Mouse (Mus musculus) embryonic facial prominence, embryonic 10.5 days (tissue): ENCODE data around the gene Coq10a. TPM values are rescaled to one million over a fixed set of nuclear protein-coding genes. Genes with fewer than 3 reads are reported as not detected.

ENCODE experiments used
- DNase-seq: peaks from one replicate; pipeline ENCODE4 v3.0.0-alpha.2; 2017; ENCODE audit warnings: low spot score
- H3K27ac ChIP-seq: fragments of 300-500 bp; sonication (generic); replicated peaks from 2 replicates; pipeline ENCODE4 v1.5.1; 2016; ENCODE audit warnings: mild to moderate bottlenecking
- H3K27me3 ChIP-seq: fragments of 300-500 bp; sonication (generic); replicated peaks from 2 replicates; pipeline ENCODE4 v1.6.1; 2016; ENCODE audit warnings: low read depth, mild to moderate bottlenecking; ENCODE audit not compliant: poor library complexity, severe bottlenecking
- H3K36me3 ChIP-seq: fragments of 300-500 bp; sonication (generic); replicated peaks from 2 replicates; pipeline ENCODE4 v1.6.1; 2016; ENCODE audit warnings: mild to moderate bottlenecking, moderate library complexity
- H3K4me1 ChIP-seq: fragments of 300-500 bp; sonication (generic); 2 replicates; pipeline ENCODE4 v1.6.1; 2016
- H3K4me3 ChIP-seq: fragments of 300-500 bp; sonication (generic); 2 replicates; pipeline ENCODE4 v1.5.1; 2016; ENCODE audit warnings: mild to moderate bottlenecking, moderate library complexity
- H3K9me3 ChIP-seq: fragments of 300-500 bp; sonication (generic); 2 replicates; pipeline ENCODE4 v1.6.1; 2016; ENCODE audit warnings: mild to moderate bottlenecking
- WGBS: fragments of 180-500 bp; shearing (Covaris S2); methylation state at CpG from one replicate; pipeline ENCODE4 v1.1.7; 2016; 5-methylcytosine and 5-hydroxymethylcytosine counted together
- polyA plus RNA-seq: library from polyadenylated mRNA; unstranded; fragments of >200 nt; fragmentation: Nextera tagmentation; extraction: Ambion mirVana; gene quantifications from 2 replicates; pipeline ENCODE4 v1.2.1, GENCODE M21; 2016

Gene Coq10a
- polyA plus RNA-seq, 1 experiment from 2014 or later = 9.5 TPM

- Histone ChIP-seq H3K4me3 (peak within 1 kb of the TSS; percentile 18; the same call in 1 of the 2 replicates), H3K4me1 (peaks cover 30% of the 10 kb centered on the region), H3K36me3 (peaks cover 54% of the 10 kb centered on the region), H3K27ac (no peak within 1 kb of the TSS), H3K9me3 (no peaks in the 10 kb centered on the region), H3K27me3 (no peaks in the 10 kb centered on the region)
- WGBS = 7% methylated on average over 2 of the region's 2 CpGs
- DNase-seq = no peak
Measured at GRCm38 (mm10) chr10:128401056-128401455, 32.3 kb upstream of the Coq10a start, which contains the start of gene Slc39a5. Gene Slc39a5, minus strand, starts transcription at chr10:128401229.

DNA sequence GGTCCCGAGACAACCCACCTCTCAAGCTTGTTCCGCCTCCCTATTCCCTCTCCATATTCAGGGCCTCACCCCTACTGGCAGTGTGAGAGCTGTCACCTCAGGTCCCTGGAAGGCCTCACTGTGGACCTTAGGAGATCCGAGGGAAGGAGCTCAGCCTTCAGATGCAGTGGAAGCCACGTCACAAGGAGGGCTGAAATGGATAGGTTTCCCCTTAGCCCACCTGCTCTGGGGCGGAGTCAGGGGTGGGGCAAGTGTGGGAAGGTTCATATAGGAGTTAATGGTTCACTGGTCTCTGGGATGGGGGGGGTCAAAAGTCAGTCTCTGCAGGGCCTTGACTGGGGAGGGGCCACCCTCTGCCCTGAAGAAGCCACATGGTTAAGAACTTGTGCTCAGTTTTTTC is 31.5 kb upstream of the Coq10a start:
- Histone ChIP-seq H3K27me3 (no peaks in the 10 kb centered on the region), H3K4me3 (peak overlapping the region; percentile 18; the same call in 1 of the 2 replicates), H3K27ac (no peak overlapping the region), H3K9me3 (no peaks in the 10 kb centered on the region), H3K36me3 (peaks cover 54% of the 10 kb centered on the region), H3K4me1 (peaks cover 33% of the 10 kb centered on the region)
- DNase-seq = no peak
- WGBS = 26% methylated on average over 5 of the region's 5 CpGs

GRCm38 (mm10) chr10:128397466-128397865 is 28.7 kb upstream of the Coq10a start:
- peaks cover 73% of the 10 kb centered on the region for H3K36me3 ChIP-seq
- DNase-seq = no peak
- no peak overlapping the region for H3K27ac ChIP-seq
- 68% methylated on average over 7 of the region's 7 CpGs for WGBS
- H3K4me1 ChIP-seq = peaks cover 42% of the 10 kb centered on the region
- H3K9me3 ChIP-seq = no peaks in the 10 kb centered on the region
- peak overlapping the region; percentile 21; the same call in 1 of the 2 replicates for H3K4me3 ChIP-seq
- H3K27me3 ChIP-seq = no peaks in the 10 kb centered on the region

DNA sequence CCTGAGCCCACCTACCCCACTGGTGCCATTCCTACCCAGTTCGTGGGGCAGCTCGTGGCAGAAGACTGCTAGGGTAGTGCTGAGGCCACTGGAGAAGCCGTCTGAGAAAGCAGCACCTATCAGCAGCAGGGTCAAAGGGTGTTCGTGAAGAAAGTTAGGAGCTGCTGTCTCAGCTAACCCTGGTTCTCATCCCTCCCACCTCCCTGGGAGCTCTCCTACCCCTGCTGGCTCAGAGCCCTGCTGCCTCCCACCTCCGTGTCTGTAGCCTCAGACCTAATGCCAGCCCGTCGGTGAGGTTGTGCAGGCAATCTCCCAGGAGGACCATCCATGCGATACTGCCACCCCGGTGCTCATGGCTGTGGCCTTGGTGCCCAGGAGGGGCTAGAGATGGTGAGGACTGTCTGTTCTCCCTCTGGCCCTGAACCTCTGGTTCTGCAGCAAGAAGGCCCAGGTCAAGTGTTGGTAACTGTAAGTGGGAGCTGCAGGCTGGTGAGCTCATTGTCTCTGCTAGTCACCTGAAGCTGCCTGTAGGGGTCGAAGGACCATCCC is 28.0 kb upstream of the Coq10a start:
- peaks cover 42% of the 10 kb centered on the region for H3K4me1 ChIP-seq
- peaks cover 76% of the 10 kb centered on the region for H3K36me3 ChIP-seq
- DNase-seq = no peak
- H3K27ac ChIP-seq = no peak overlapping the region
- no peaks in the 10 kb centered on the region for H3K9me3 ChIP-seq
- H3K4me3 ChIP-seq = 0 out of 2 replicates have a peak overlapping the region, but pooled peaks have one; percentile 17
- H3K27me3 ChIP-seq = no peaks in the 10 kb centered on the region
- WGBS = 73% methylated on average over 10 of the region's 10 CpGs

DNA sequence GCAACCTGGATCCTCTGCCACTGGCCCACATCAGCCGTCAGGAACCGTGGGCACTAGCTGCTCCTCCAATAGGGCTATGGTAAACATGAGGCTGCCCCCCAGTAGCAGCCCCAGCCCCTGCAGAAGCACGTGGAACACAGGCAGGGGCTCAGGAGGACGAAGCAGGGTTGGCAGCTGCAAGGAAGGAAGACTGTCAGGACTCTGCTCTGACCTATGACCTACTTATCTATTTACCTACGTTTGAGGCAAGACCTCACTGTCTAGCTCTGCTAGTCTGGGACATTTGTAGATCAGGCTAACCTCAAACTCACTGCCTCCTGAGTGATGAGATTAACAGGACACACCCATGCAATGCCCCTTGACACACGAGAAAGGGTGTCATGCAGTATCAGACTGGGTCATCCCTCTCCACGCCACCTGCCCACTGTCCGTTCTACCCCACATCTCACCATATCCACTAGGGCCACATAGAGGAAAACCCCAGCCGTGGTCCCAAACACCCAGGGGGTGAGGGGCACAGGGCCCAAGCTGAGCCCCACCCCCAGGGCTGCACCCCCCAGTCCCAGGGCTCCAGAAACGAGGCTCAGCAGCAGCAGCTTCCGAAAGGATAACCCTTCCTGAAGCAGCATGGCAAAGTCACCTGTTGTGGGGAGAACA is 27.3 kb upstream of the Coq10a start:
- H3K4me3 ChIP-seq = no peak overlapping the region
- 71% methylated on average over 11 of the region's 11 CpGs for WGBS
- H3K4me1 ChIP-seq = peaks cover 38% of the 10 kb centered on the region
- no peak overlapping the region; the same call in 1 of the 2 replicates for H3K27ac ChIP-seq
- H3K9me3 ChIP-seq = no peaks in the 10 kb centered on the region
- H3K27me3 ChIP-seq = no peaks in the 10 kb centered on the region
- peaks cover 76% of the 10 kb centered on the region for H3K36me3 ChIP-seq
- DNase-seq = no peak

GRCm38 (mm10) chr10:128391850-128392249 is 23.1 kb upstream of the Coq10a start:
- H3K27ac ChIP-seq = no peak overlapping the region
- peaks cover 100% of the 10 kb centered on the region for H3K36me3 ChIP-seq
- no peak for DNase-seq
- 76% methylated on average over 6 of the region's 6 CpGs for WGBS
- no peaks in the 10 kb centered on the region for H3K27me3 ChIP-seq
- H3K4me1 ChIP-seq = peaks cover 15% of the 10 kb centered on the region
- H3K9me3 ChIP-seq = no peaks in the 10 kb centered on the region
- no peak overlapping the region for H3K4me3 ChIP-seq

GRCm38 (mm10) chr10:128390366-128390765 is 21.6 kb upstream of the Coq10a start:
- H3K4me1 ChIP-seq = peaks cover 9% of the 10 kb centered on the region; the same call in 1 of the 2 replicates
- H3K36me3 ChIP-seq = peaks cover 100% of the 10 kb centered on the region
- H3K9me3 ChIP-seq = no peaks in the 10 kb centered on the region
- peak; percentile 7 for DNase-seq
- H3K4me3 ChIP-seq = no peak overlapping the region; the same call in 1 of the 2 replicates
- WGBS = 91% methylated on average over 12 of the region's 12 CpGs
- H3K27ac ChIP-seq = no peak overlapping the region
- H3K27me3 ChIP-seq = no peaks in the 10 kb centered on the region

- no peak for DNase-seq
- Histone ChIP-seq H3K27me3 (no peaks in the 10 kb centered on the region), H3K4me3 (no peak overlapping the region), H3K36me3 (peaks cover 100% of the 10 kb centered on the region), H3K27ac (no peak overlapping the region), H3K4me1 (peaks cover 9% of the 10 kb centered on the region; the same call in 1 of the 2 replicates), H3K9me3 (no peaks in the 10 kb centered on the region)
- 89% methylated on average over 6 of the region's 6 CpGs for WGBS
Measured at GRCm38 (mm10) chr10:128389570-128389969, 20.8 kb upstream of the Coq10a start.

DNA sequence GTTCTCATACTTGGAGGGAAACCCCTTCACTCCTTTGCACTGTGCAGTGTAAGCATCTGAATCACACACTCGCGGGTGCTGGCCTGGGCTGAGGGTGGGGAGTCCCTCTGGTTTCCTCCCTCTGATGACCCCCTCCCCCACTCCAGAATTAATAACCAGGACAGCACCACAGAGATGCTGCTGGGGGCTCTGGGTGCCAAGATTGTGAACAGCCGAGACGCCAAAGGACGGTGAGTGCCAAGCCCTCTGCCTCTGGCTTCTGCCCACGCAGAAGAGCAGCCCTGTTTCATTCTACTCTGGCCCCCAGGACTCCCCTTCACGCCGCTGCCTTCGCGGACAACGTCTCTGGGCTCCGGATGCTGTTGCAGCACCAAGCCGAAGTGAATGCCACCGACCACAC is 20.1 kb upstream of the Coq10a start:
- no peak overlapping the region for H3K4me3 ChIP-seq
- peaks cover 100% of the 10 kb centered on the region for H3K36me3 ChIP-seq
- no peak overlapping the region for H3K27ac ChIP-seq
- H3K4me1 ChIP-seq = peaks cover 5% of the 10 kb centered on the region; the same call in 1 of the 2 replicates
- no peak for DNase-seq
- WGBS = 93% methylated on average over 14 of the region's 14 CpGs
- H3K27me3 ChIP-seq = no peaks in the 10 kb centered on the region
- no peaks in the 10 kb centered on the region for H3K9me3 ChIP-seq

DNA sequence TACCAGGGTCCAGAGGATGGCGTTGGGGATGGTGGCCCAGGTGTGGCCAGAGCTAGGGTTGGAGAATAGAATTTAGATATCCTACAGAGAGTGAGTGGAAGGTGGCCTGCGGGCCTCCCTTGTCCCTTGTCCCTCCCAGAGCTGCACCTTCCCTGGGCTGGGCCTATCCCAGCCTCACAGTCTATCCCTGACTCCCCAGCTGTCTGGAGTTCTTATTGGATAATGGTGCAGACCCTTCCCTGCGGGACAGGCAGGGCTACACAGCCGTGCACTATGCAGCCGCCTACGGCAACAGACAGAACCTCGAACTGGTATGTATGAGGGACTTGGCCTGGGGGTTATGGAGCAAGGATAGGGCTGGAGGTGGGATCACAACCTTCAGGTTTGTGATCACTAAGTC is 17.1 kb upstream of the Coq10a start:
- Histone ChIP-seq H3K27ac (no peak overlapping the region), H3K4me1 (no peaks in the 10 kb centered on the region), H3K36me3 (peaks cover 100% of the 10 kb centered on the region), H3K9me3 (no peaks in the 10 kb centered on the region), H3K27me3 (no peaks in the 10 kb centered on the region), H3K4me3 (no peak overlapping the region)
- no peak for DNase-seq
- 90% methylated on average over 7 of the region's 7 CpGs for WGBS

DNA sequence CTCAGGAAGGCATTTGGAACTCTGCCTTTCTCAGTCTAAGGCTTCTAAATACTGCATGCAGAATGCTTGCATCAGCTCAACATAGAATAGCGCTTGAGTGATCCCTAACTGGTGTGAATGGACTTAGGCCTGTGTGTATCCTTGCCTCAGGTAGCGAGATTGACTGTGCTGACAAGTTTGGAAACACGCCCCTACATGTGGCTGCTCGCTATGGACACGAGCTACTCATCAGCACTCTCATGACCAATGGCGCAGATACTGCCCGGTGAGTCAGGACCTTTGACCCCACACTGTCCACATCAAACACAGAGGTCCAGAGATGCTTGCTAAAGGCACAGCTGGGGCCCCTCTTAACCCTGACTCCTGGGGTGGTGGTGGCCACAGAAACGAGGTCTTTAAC is 13.7 kb upstream of the Coq10a start:
- no peaks in the 10 kb centered on the region for H3K9me3 ChIP-seq
- no peaks in the 10 kb centered on the region for H3K27me3 ChIP-seq
- WGBS = 89% methylated on average over 8 of the region's 8 CpGs
- H3K27ac ChIP-seq = no peak overlapping the region
- peaks cover 94% of the 10 kb centered on the region for H3K36me3 ChIP-seq
- H3K4me1 ChIP-seq = peaks cover 20% of the 10 kb centered on the region
- no peak overlapping the region for H3K4me3 ChIP-seq
- DNase-seq = no peak

DNA sequence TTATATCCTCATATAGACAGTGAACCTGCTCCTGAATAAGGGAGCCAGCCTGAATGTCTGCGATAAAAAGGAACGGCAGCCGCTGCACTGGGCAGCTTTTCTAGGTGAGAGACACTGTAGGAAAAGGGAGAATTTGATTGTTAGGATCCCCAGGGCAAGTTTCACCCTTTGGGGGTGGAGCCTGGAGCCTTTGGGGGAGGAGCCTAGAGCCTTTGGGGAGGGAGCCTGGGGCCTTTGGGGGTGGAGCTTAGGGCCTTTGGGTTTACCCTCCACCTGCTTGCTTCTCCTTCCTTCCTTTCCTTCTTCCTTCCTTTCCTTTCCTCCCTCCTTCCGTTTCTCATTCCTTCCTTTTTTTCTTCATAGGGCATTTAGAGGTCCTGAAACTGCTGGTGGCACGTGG is 11.8 kb upstream of the Coq10a start:
- 87% methylated on average over 5 of the region's 5 CpGs for WGBS
- Histone ChIP-seq H3K9me3 (no peaks in the 10 kb centered on the region), H3K4me1 (peaks cover 32% of the 10 kb centered on the region), H3K27me3 (no peaks in the 10 kb centered on the region), H3K4me3 (0 out of 2 replicates have a peak overlapping the region, but pooled peaks have one; percentile 5), H3K36me3 (peaks cover 75% of the 10 kb centered on the region), H3K27ac (no peak overlapping the region)
- no peak for DNase-seq

- peak overlapping the region; percentile 78; the same call in 1 of the 2 replicates for H3K4me3 ChIP-seq
- WGBS = 91% methylated on average over 7 of the region's 7 CpGs
- H3K27ac ChIP-seq = no peak overlapping the region
Measured at GRCm38 (mm10) chr10:128379260-128379659, 10.5 kb upstream of the Coq10a start.

More at GRCm38 (mm10) chr10:128379260-128379659, 10.5 kb upstream of the Coq10a start:
- Histone ChIP-seq H3K4me1 (peaks cover 32% of the 10 kb centered on the region), H3K27me3 (no peaks in the 10 kb centered on the region), H3K36me3 (peaks cover 62% of the 10 kb centered on the region), H3K9me3 (no peaks in the 10 kb centered on the region)
- DNase-seq = no peak
